ENCODE assay signal across 9 mouse cellular contexts in genomic region chr14:122883821-122884584, GRCm38 (mm10). TPM values are rescaled to one million over a fixed set of nuclear protein-coding genes. Genes with fewer than 3 reads are reported as not detected.
A peak's percentile ranks its signal among the peaks of the same experiment; 100 is the strongest.
DNase-seq lines count a peak whose midpoint lies in the region; ATAC-seq and TF ChIP-seq lines count a peak whose summit lies in the region.
"Had no signal": no experiment of that assay in that cellular context is flagged by ENCODE, and none has a peak within 500 bp of the region (broad histone marks: within the 10 kb centered on the region; RNA-seq: fewer than 3 reads in every experiment).

No protein-coding gene starts in this region.

- H3K27me3 ChIP-seq in embryonic facial prominence, embryonic 10.5 days (replicated peaks; ENCODE audit: low read depth, poor library complexity, severe bottlenecking), result no peaks in the 10 kb centered on the region
- no peaks in the 10 kb centered on the region for H3K27me3 ChIP-seq in hindbrain, embryonic 11.5 days (ENCODE audit: control insufficient read depth, insufficient read depth, low read length)
- H3K27me3 ChIP-seq in midbrain, postnatal 0 days (ENCODE audit: insufficient read depth, low read length), result no peaks in the 10 kb centered on the region

- 37% methylated on average over 10 of the region's 10 CpGs for WGBS in embryonic facial prominence, embryonic 10.5 days
- WGBS in hindbrain, embryonic 11.5 days, result 58% methylated on average over 10 of the region's 10 CpGs
- WGBS in midbrain, postnatal 0 days, result 41% methylated on average over 10 of the region's 10 CpGs

- ATAC-seq in hindbrain, embryonic 11.5 days (ENCODE audit: low FRiP score), result peak; percentile 65
- ATAC-seq in midbrain, postnatal 0 days (ENCODE audit: low FRiP score), result no peak

- no peak overlapping the region for H3K4me2 ChIP-seq in hindbrain, embryonic 11.5 days (replicated peaks; ENCODE audit: low read depth, low read length)
- no peak overlapping the region for H3K4me2 ChIP-seq in midbrain, postnatal 0 days (ENCODE audit: low read depth, low read length, poor library complexity, severe bottlenecking)
- H3K4me2 ChIP-seq: limb, embryonic 13.5 days had no signal

- H3K36me3 ChIP-seq in embryonic facial prominence, embryonic 10.5 days (replicated peaks), result no peaks in the 10 kb centered on the region
- no peaks in the 10 kb centered on the region for H3K36me3 ChIP-seq in hindbrain, embryonic 11.5 days (ENCODE audit: control insufficient read depth, insufficient read depth, low read length)
- 0 out of 2 replicates have a peak, but pooled peaks cover under 1% of the 10 kb centered on the region for H3K36me3 ChIP-seq in midbrain, postnatal 0 days (ENCODE audit: insufficient read depth, low read length)
- H3K36me3 ChIP-seq: limb, embryonic 13.5 days had no signal

- no peak for TF ChIP-seq CTCF in midbrain, postnatal 0 days (IDR thresholded peaks at IDR 0.05)

- no peak overlapping the region for H3K9ac ChIP-seq in hindbrain, embryonic 11.5 days (ENCODE audit: low read depth, low read length)
- H3K9ac ChIP-seq in midbrain, postnatal 0 days (replicated peaks; ENCODE audit: low read length, poor library complexity, severe bottlenecking), result no peak overlapping the region
- H3K9ac ChIP-seq: limb, embryonic 13.5 days had no signal

- peaks cover 44% of the 10 kb centered on the region for H3K4me1 ChIP-seq in embryonic facial prominence, embryonic 10.5 days
- peaks cover 6% of the 10 kb centered on the region; the same call in 1 of the 2 replicates for H3K4me1 ChIP-seq in hindbrain, embryonic 11.5 days (replicated peaks; ENCODE audit: control insufficient read depth, insufficient read depth, low read length)
- H3K4me1 ChIP-seq in midbrain, postnatal 0 days (ENCODE audit: insufficient read depth, low read length), result 0 out of 2 replicates have a peak, but pooled peaks cover 7% of the 10 kb centered on the region

- DNase-seq in left cerebral cortex, postnatal 25 days (ENCODE audit: low spot score in 2 of 2), result peak; percentile 16 to 46
- no peak for DNase-seq in left cerebral cortex, adult 11 months (ENCODE audit: low spot score)
- no peak for DNase-seq in embryonic facial prominence, embryonic 10.5 days (ENCODE audit: low spot score)
- peak; percentile 23 for DNase-seq in hindbrain, embryonic 11.5 days (ENCODE audit: low spot score)
- peak; percentile 83 for DNase-seq in midbrain, postnatal 0 days (ENCODE audit: low spot score)
- DNase-seq in yolk sac, embryonic 10.5 days (ENCODE audit: low spot score), result no peak
- no peak for DNase-seq in urinary bladder, adult 18-20 months (ENCODE audit: low spot score in 2 of 2)
- DNase-seq in kidney, adult 9 months, result no peak

- H3K9me3 ChIP-seq in embryonic facial prominence, embryonic 10.5 days, result no peaks in the 10 kb centered on the region
- H3K9me3 ChIP-seq in hindbrain, embryonic 11.5 days (ENCODE audit: control insufficient read depth, low read length), result no peaks in the 10 kb centered on the region
- no peaks in the 10 kb centered on the region for H3K9me3 ChIP-seq in midbrain, postnatal 0 days (ENCODE audit: low read length)
- H3K9me3 ChIP-seq: limb, embryonic 13.5 days had no signal

- H3K4me3 ChIP-seq in embryonic facial prominence, embryonic 10.5 days, result no peak overlapping the region
- no peak overlapping the region for H3K4me3 ChIP-seq in hindbrain, embryonic 11.5 days (ENCODE audit: low read depth, low read length)
- H3K4me3 ChIP-seq in midbrain, postnatal 0 days (ENCODE audit: low read depth, low read length), result no peak overlapping the region
- H3K4me3 ChIP-seq: limb, embryonic 13.5 days had no signal

- 0 out of 2 replicates have a peak overlapping the region, but pooled peaks have one; percentile 3 for H3K27ac ChIP-seq in embryonic facial prominence, embryonic 10.5 days (replicated peaks)
- H3K27ac ChIP-seq in hindbrain, embryonic 11.5 days (ENCODE audit: low read depth, low read length), result peak overlapping the region; percentile 72
- H3K27ac ChIP-seq in midbrain, postnatal 0 days (ENCODE audit: low read depth, low read length), result no peak overlapping the region
- H3K27ac ChIP-seq: limb, embryonic 13.5 days had no signal

- intact Hi-C loops in left cerebral cortex, postnatal 25 days (cut with DNase I), result no loop called here

RNA-seq across cellular contexts. Expression of gene Ggact, which starts 29.6 kb away (rescaled TPM):
- total RNA-seq in left cerebral cortex, postnatal 25 days (2021), result 10 to 100 TPM; 24.8 to 25.9 TPM
- 5.3 and 7.2 TPM in 2 replicates for polyA plus RNA-seq in embryonic facial prominence, embryonic 10.5 days (2016; fragmentation: Nextera tagmentation; extraction: Ambion mirVana)
- polyA plus RNA-seq in hindbrain, embryonic 11.5 days (2014; fragmentation: Nextera tagmentation; extraction: Ambion mirVana), result 5.1 and 5.6 TPM in 2 replicates
- 23.3 and 24.2 TPM in 2 replicates for total RNA-seq in midbrain, postnatal 0 days (2014; rRNA removed)
- polyA plus RNA-seq in midbrain, postnatal 0 days (2015; fragmentation: Nextera tagmentation; extraction: Ambion mirVana), result 24.0 and 25.4 TPM in 2 replicates

Comparison
In these comparisons a context has a peak if more than half of its experiments do, and no peak if none do; other contexts are left out.
1. DNase-seq: peak in left cerebral cortex, postnatal 25 days (2 of 2), hindbrain, embryonic 11.5 days (single experiment) and midbrain, postnatal 0 days (single experiment); none in left cerebral cortex, adult 11 months (single experiment), embryonic facial prominence, embryonic 10.5 days (single experiment), yolk sac, embryonic 10.5 days (single experiment), urinary bladder, adult 18-20 months (0 of 2) and kidney, adult 9 months (single experiment).